Mouse (Mus musculus) intestine, embryonic 14.5 days (tissue): Measurements from ENCODE around the gene Tmem258. TPM values are rescaled to one million over a fixed set of nuclear protein-coding genes. Genes with fewer than 3 reads are reported as not detected.
"Not testable (repeated sequence)": the region's sequence is repeated elsewhere in the genome, so short reads cannot be mapped to it uniquely, and the experiment has no call there.

Source experiments
- ATAC-seq: fragments of 200-750 bp; cut with Nextera tagmentation; replicated peaks from 2 replicates; pipeline ENCODE4 v1.8.0; 2017; ENCODE audit warnings: low read depth, moderate number of reproducible peaks, moderate TSS enrichment, moderate library complexity; ENCODE audit not compliant: low FRiP score, low TSS enrichment
- DNase-seq: peaks from one replicate; pipeline ENCODE4 v3.0.0-alpha.2; 2018; ENCODE audit warnings: low spot score
- H3K27ac ChIP-seq: fragments of 300-500 bp; sonication (generic); 2 replicates; pipeline ENCODE4 v1.5.1; 2014; ENCODE audit warnings: low read depth, mild to moderate bottlenecking, control low read depth
- H3K27me3 ChIP-seq: fragments of 300-500 bp; sonication (generic); replicated peaks from 2 replicates; pipeline ENCODE4 v1.6.1; 2014; ENCODE audit warnings: low read length, control low read depth; ENCODE audit not compliant: control insufficient read depth, insufficient read depth
- H3K36me3 ChIP-seq: fragments of 300-500 bp; sonication (generic); 2 replicates; pipeline ENCODE4 v1.6.1; 2014; ENCODE audit warnings: low read length, control low read depth; ENCODE audit not compliant: control insufficient read depth, insufficient read depth
- H3K4me1 ChIP-seq: fragments of 300-500 bp; sonication (generic); replicated peaks from 2 replicates; pipeline ENCODE4 v1.6.1; 2014; ENCODE audit warnings: low read length, control low read depth, mixed read lengths; ENCODE audit not compliant: control insufficient read depth, insufficient read depth
- H3K4me2 ChIP-seq: fragments of 300-500 bp; sonication (generic); 2 replicates; pipeline ENCODE4 v1.6.1; 2014; ENCODE audit warnings: low read length
- H3K4me3 ChIP-seq: fragments of 300-500 bp; sonication (generic); 2 replicates; pipeline ENCODE4 v1.5.1; 2014; ENCODE audit warnings: low read depth, low read length, control low read depth, mixed read lengths
- H3K9ac ChIP-seq: fragments of 300-500 bp; sonication (generic); 2 replicates; pipeline ENCODE4 v1.6.1; 2014; ENCODE audit warnings: mild to moderate bottlenecking, low read length
- H3K9me3 ChIP-seq: fragments of 300-500 bp; sonication (generic); 2 replicates; pipeline ENCODE4 v1.6.1; 2016; ENCODE audit warnings: low read length, control low read depth; ENCODE audit not compliant: control insufficient read depth
- WGBS: fragments of 180-500 bp; shearing (Covaris S2); extraction: QIAGEN DNeasy Blood & Tissue Kit; methylation state at CpG from one replicate; pipeline ENCODE4 v1.1.7; 2014; 5-methylcytosine and 5-hydroxymethylcytosine counted together
- polyA plus RNA-seq: library from polyadenylated mRNA; unstranded; fragments of >200 nt; fragmentation: Nextera tagmentation; extraction: Ambion mirVana; gene quantifications from 2 replicates; pipeline ENCODE4 v1.2.1, GENCODE M21; 2014

Tmem258 gene
- polyA plus RNA-seq: 462 and 499 TPM in 2 replicates

DNA sequence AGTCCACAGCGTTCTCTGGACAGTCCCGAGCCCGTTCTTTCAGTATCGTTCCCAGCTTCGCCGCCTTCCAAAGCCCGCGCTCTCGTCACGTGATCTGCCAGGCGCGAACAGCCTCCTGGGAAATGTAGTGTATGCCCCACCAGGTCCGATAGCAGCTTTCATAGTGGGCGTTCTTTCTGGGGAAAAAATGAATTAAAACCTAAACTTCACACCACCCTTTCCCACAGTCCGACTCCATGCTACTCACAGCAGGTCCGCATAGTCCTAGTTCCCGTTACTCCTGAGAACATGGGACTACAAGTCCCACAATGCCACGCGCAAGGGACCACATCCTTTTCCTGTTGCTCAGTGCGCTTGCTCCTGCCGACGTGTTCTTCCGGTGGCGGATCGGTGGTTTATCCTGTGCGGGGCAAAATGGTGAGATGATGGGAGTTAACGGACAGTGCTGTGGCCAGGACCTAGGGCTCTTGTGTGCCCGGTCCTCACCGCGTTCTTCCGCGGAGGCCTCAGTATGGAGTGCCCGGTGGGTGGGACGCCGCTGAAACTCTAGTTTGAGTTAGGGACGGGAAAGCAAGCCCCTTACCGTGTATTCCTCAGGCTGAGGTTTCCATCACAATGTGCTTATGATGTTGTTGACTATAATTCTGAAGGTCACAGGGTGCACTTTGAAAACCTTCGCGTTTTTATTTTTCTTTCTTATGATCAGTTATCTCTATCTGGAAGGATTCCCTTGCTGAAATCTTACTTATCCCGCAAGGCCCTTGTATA, at the start of gene Tmem258, which contains the start of gene Fen1:
Gene Tmem258 (plus strand): TSS at position 167 of the 768 bp plus-strand sequence.
Gene Fen1 (minus strand): TSS at position 322 of the 768 bp plus-strand sequence.
- Histone ChIP-seq H3K4me3 (peak within 1 kb of the TSS; percentile 98), H3K4me2 (peak within 1 kb of the TSS; percentile 89), H3K4me1 (peaks cover 8% of the 10 kb centered on the region), H3K9ac (peak within 1 kb of the TSS; percentile 91), H3K27ac (peak within 1 kb of the TSS; percentile 83), H3K27me3 (no peaks in the 10 kb centered on the region), H3K36me3 (peaks cover 62% of the 10 kb centered on the region), H3K9me3 (no peaks in the 10 kb centered on the region)
- DNase-seq (peak; percentile 99), ATAC-seq (peak; percentile 90)
- WGBS: under 1% methylated on average over 40 of the region's 40 CpGs

DNA sequence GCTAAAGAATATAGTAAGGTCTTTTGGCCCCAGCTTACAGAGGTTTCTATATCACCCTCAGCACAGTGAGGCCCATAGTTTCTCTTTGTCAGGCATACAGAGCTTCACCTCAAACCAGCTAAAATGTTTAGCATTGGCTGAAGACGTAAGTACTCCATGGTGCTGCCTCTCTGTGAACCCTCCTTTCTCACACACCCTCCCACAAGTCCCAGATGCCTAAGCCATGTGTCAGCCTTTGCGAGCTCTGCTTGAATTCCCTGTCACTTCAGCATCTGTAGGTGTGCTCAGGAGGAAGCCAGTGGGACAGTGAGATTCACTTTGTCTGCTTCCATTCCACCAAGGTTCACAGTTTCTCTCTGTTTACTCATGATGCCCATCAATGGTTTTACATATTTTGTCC, 46.1 kb upstream of the Tmem258 start:
- ATAC-seq (no peak), DNase-seq (peak; percentile 25)
- Histone ChIP-seq H3K9ac (no peak overlapping the region), H3K4me2 (no peak overlapping the region), H3K36me3 (no peaks in the 10 kb centered on the region), H3K9me3 (no peaks in the 10 kb centered on the region), H3K4me3 (no peak overlapping the region), H3K27ac (no peak overlapping the region), H3K27me3 (no peaks in the 10 kb centered on the region), H3K4me1 (no peaks in the 10 kb centered on the region)
- 63% methylated on average over 2 of the region's 2 CpGs for WGBS

DNA sequence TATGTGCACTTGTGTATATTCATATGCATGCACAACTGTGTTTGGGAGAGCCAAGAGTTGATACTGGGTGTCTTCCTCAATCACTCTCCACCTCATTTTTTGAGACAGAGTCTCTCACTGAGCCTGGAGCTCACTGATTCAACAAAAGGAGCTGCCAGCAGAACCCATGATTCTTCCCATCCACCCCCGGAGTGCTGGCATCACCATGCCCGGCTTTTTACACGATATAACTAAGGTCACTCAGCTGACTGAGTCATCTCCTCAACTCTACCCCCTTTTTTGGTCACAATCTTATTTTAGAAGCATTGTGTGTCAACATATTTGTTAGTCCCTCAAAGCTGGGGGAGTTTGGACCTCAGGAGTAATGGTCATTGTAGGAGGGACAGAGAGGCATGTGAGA, 39.9 kb upstream of the Tmem258 start:
- no peak for ATAC-seq
- 92% methylated on average over 3 of the region's 3 CpGs for WGBS

DNA sequence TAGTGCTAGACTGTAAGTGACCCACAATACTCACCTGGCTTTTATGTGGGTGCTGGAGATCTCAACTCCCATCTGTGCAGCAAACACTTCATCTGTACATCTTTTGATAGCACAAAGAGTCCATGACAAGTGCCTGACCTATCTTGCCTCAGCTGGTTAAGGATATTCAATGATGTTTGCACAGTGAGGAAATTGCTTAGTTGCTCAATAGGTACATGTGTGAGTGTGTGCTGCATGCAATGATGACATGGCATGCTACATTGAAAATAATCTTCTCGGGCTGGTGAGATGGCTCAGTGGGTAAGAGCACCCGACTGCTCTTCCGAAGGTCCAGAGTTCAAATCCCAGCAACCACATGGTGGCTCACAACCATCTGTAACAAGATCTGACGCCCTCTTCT, 37.9 kb upstream of the Tmem258 start:
- not testable (repeated sequence) for H3K4me1 ChIP-seq, ATAC-seq, H3K9ac ChIP-seq, H3K27ac ChIP-seq, H3K36me3 ChIP-seq, H3K4me3 ChIP-seq, H3K4me2 ChIP-seq, H3K9me3 ChIP-seq, H3K27me3 ChIP-seq
- WGBS: 88% methylated on average over 3 of the region's 4 CpGs
- peak; percentile 18 for DNase-seq

More for the DNA sequence above, 39.9 kb upstream of the Tmem258 start:
- no peaks in the 10 kb centered on the region for H3K36me3 ChIP-seq
- no peak overlapping the region for H3K27ac ChIP-seq
- H3K4me3 ChIP-seq: no peak overlapping the region
- H3K9me3 ChIP-seq: no peaks in the 10 kb centered on the region
- H3K9ac ChIP-seq: no peak overlapping the region
- no peaks in the 10 kb centered on the region for H3K4me1 ChIP-seq
- no peaks in the 10 kb centered on the region for H3K27me3 ChIP-seq
- no peak overlapping the region for H3K4me2 ChIP-seq
- no peak for DNase-seq

DNA sequence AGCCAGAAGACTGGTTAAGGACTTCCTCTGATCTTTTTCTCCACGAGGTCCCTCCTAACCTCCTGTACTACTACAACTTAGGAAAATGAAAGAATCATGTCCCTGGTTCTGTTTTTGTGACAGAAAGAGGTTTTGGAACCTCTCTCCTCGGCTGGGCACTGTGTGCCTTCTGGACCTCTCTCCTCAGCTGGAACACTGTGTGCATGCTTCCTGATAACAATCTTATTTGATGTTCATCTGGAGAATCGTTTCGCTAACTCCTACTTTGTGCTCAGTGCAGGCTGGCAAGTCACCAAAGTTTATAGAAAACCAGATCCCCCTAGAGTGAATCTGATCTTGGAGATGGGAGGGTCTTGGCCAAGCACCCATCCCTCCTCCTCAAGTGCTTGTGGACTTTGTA, 36.7 kb upstream of the Tmem258 start:
- Histone ChIP-seq H3K27ac (no peak overlapping the region), H3K9ac (no peak overlapping the region), H3K4me2 (no peak overlapping the region), H3K27me3 (no peaks in the 10 kb centered on the region), H3K4me1 (no peaks in the 10 kb centered on the region), H3K4me3 (no peak overlapping the region), H3K36me3 (no peaks in the 10 kb centered on the region), H3K9me3 (no peaks in the 10 kb centered on the region)
- DNase-seq (peak; percentile 25), ATAC-seq (no peak)
- 70% methylated on average over 4 of the region's 4 CpGs for WGBS

DNA sequence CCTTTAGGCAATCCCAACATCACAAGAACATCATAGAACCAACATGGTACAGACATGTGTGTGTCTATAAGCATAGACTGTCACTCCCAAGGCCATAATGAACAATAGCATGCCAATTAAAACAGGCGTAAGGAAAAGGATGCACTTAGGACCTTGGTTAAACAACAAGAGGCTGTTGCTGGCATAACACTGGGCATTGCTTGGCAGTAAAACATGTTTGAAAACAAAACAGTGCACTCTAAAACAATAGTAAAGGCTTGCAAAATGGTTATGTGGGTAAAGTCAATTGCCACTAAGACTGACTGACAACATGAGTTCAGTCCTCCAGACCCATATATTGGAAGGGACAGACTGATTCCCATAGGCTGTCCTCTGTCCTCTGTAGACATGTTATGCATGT, 35.9 kb upstream of the Tmem258 start:
- Histone ChIP-seq H3K36me3 (no peaks in the 10 kb centered on the region), H3K27me3 (no peaks in the 10 kb centered on the region), H3K4me2 (no peak overlapping the region), H3K9ac (no peak overlapping the region), H3K4me3 (no peak overlapping the region), H3K4me1 (no peaks in the 10 kb centered on the region), H3K9me3 (no peaks in the 10 kb centered on the region), H3K27ac (no peak overlapping the region)
- peak; percentile 24 for DNase-seq
- WGBS: 92% methylated on average over 1 of the region's 1 CpGs
- ATAC-seq: no peak

DNA sequence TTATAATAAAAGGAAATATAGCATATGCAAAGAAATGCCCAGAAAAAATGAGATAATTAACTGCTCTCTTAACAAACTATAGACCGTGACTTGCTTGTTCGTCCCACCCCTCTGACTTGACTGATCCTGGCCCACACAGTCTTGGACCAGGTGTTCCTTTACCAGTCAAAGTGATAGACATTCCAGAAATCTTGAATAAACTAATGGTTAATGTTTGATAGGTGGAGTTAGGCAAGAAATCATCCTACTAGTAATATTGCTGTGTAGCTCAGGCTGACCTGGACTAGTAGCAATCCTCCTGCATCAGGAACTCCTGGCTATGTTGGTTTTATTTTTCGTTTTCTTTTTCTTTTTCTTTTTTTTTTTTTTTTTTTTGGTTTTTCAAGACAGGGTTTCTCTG, 35.4 kb upstream of the Tmem258 start:
- Histone ChIP-seq H3K9ac (no peak overlapping the region), H3K36me3 (no peaks in the 10 kb centered on the region), H3K27ac (no peak overlapping the region), H3K4me3 (no peak overlapping the region), H3K4me2 (no peak overlapping the region), H3K27me3 (no peaks in the 10 kb centered on the region), H3K9me3 (no peaks in the 10 kb centered on the region), H3K4me1 (no peaks in the 10 kb centered on the region)
- 79% methylated on average over 3 of the region's 3 CpGs for WGBS
- ATAC-seq (no peak), DNase-seq (peak; percentile 41)

DNA sequence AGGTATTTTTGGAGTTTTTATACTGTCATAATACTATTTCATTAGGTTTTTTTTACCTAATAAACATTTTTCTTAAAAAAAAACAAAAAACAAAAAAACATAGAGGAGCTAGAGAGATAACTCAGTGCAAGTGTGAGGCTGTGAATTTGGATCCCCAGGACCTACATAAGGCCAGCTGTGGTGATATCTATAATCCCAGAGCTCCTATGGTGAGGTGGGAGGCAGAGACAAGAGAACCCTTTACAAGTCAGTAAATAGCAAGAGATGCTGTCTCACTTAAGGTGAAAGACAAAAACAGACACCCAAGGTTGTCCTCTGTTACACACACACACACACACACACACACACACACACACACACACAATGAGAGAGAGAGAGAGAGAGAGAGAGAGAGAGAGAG, 34.6 kb upstream of the Tmem258 start:
- Histone ChIP-seq H3K4me3 (no peak overlapping the region), H3K9ac (no peak overlapping the region), H3K4me2 (no peak overlapping the region), H3K27me3 (no peaks in the 10 kb centered on the region), H3K9me3 (no peaks in the 10 kb centered on the region), H3K36me3 (no peaks in the 10 kb centered on the region), H3K4me1 (no peaks in the 10 kb centered on the region), H3K27ac (no peak overlapping the region)
- ATAC-seq (no peak), DNase-seq (no peak)
